Mouse (Mus musculus): ENCODE results near the gene Itpr3. TPM values are rescaled to one million over a fixed set of nuclear protein-coding genes. Genes with fewer than 3 reads are reported as not detected.
A peak's percentile ranks its signal among the peaks of the same experiment; 100 is the strongest.

Itpr3 gene
- polyA plus RNA-seq, 1 experiment, result 1.3 TPM

- no peak overlapping the region for H3K4me3 ChIP-seq (replicated peaks)
- peaks cover 26% of the 10 kb centered on the region for H3K27me3 ChIP-seq (replicated peaks)
- H3K36me3 ChIP-seq (replicated peaks; ENCODE audit: low read length), result peaks cover 60% of the 10 kb centered on the region
- peaks cover 16% of the 10 kb centered on the region for H3K9me3 ChIP-seq
- H3K4me1 ChIP-seq, result peaks cover 18% of the 10 kb centered on the region
- no peak for TF ChIP-seq GATA1 (IDR thresholded peaks at IDR 0.05; ENCODE audit: borderline replicate concordance, low read length)
- no peak for TF ChIP-seq FLI1 (IDR thresholded peaks at IDR 0.05; ENCODE audit: low read length)
These were observed 64.7 kb downstream of the Itpr3 start for GRCm38 (mm10) chr17:27121781-27122180.

GRCm38 (mm10) chr17:27122701-27123100, 65.6 kb downstream of the Itpr3 start:
- Histone ChIP-seq H3K4me3 (replicated peaks) (no peak overlapping the region), H3K36me3 (replicated peaks; ENCODE audit: low read length) (peaks cover 59% of the 10 kb centered on the region), H3K27me3 (replicated peaks) (peaks cover 22% of the 10 kb centered on the region), H3K9me3 (peaks cover 6% of the 10 kb centered on the region), H3K4me1 (peaks cover 21% of the 10 kb centered on the region)
- TF ChIP-seq FLI1 (IDR thresholded peaks at IDR 0.05; ENCODE audit: low read length), result no peak
- TF ChIP-seq GATA1 (IDR thresholded peaks at IDR 0.05; ENCODE audit: borderline replicate concordance, low read length), result no peak

GRCm38 (mm10) chr17:27123103-27123502, 66.0 kb downstream of the Itpr3 start:
- H3K36me3 ChIP-seq (replicated peaks; ENCODE audit: low read length), result peaks cover 58% of the 10 kb centered on the region
- peaks cover 21% of the 10 kb centered on the region for H3K4me1 ChIP-seq
- H3K4me3 ChIP-seq (replicated peaks), result no peak overlapping the region
- H3K27me3 ChIP-seq (replicated peaks), result peaks cover 19% of the 10 kb centered on the region
- peaks cover 3% of the 10 kb centered on the region; the same call in 1 of the 2 replicates for H3K9me3 ChIP-seq
- TF ChIP-seq FLI1 (IDR thresholded peaks at IDR 0.05; ENCODE audit: low read length) (no peak), GATA1 (IDR thresholded peaks at IDR 0.05; ENCODE audit: borderline replicate concordance, low read length) (no peak)

GRCm38 (mm10) chr17:27123813-27124375, 66.8 kb downstream of the Itpr3 start:
- Histone ChIP-seq H3K36me3 (replicated peaks; ENCODE audit: low read length) (peaks cover 62% of the 10 kb centered on the region), H3K4me1 (peaks cover 21% of the 10 kb centered on the region), H3K27me3 (replicated peaks) (peaks cover 15% of the 10 kb centered on the region), H3K9me3 (no peaks in the 10 kb centered on the region), H3K4me3 (replicated peaks) (no peak overlapping the region)
- TF ChIP-seq FLI1 (IDR thresholded peaks at IDR 0.05; ENCODE audit: low read length), result no peak
- TF ChIP-seq GATA1 (IDR thresholded peaks at IDR 0.05; ENCODE audit: borderline replicate concordance, low read length), result no peak

- H3K9me3 ChIP-seq, result no peaks in the 10 kb centered on the region
- H3K4me3 ChIP-seq (replicated peaks), result no peak overlapping the region
- H3K27me3 ChIP-seq (replicated peaks), result peaks cover 2% of the 10 kb centered on the region
- TF ChIP-seq GATA1 (IDR thresholded peaks at IDR 0.05; ENCODE audit: borderline replicate concordance, low read length) (no peak), FLI1 (IDR thresholded peaks at IDR 0.05; ENCODE audit: low read length) (no peak)
- peaks cover 74% of the 10 kb centered on the region for H3K36me3 ChIP-seq (replicated peaks; ENCODE audit: low read length)
- peaks cover 17% of the 10 kb centered on the region; the same call in 1 of the 2 replicates for H3K4me1 ChIP-seq
These were observed 68.1 kb downstream of the Itpr3 start for GRCm38 (mm10) chr17:27125185-27125584.

- Histone ChIP-seq H3K36me3 (replicated peaks; ENCODE audit: low read length) (peaks cover 76% of the 10 kb centered on the region), H3K9me3 (no peaks in the 10 kb centered on the region), H3K4me3 (replicated peaks) (no peak overlapping the region), H3K27me3 (replicated peaks) (peaks cover 2% of the 10 kb centered on the region), H3K4me1 (peaks cover 22% of the 10 kb centered on the region; the same call in 1 of the 2 replicates)
- TF ChIP-seq FLI1 (IDR thresholded peaks at IDR 0.05; ENCODE audit: low read length) (no peak), GATA1 (IDR thresholded peaks at IDR 0.05; ENCODE audit: borderline replicate concordance, low read length) (no peak)
These were observed 68.6 kb downstream of the Itpr3 start for GRCm38 (mm10) chr17:27125669-27126202.

GRCm38 (mm10) chr17:27126974-27127373, 69.9 kb downstream of the Itpr3 start:
- Histone ChIP-seq H3K36me3 (replicated peaks; ENCODE audit: low read length) (peaks cover 70% of the 10 kb centered on the region), H3K4me1 (peaks cover 33% of the 10 kb centered on the region), H3K4me3 (replicated peaks) (peak overlapping the region; percentile 29), H3K9me3 (no peaks in the 10 kb centered on the region), H3K27me3 (replicated peaks) (no peaks in the 10 kb centered on the region)
- TF ChIP-seq GATA1 (IDR thresholded peaks at IDR 0.05; ENCODE audit: borderline replicate concordance, low read length), result no peak
- no peak for TF ChIP-seq FLI1 (IDR thresholded peaks at IDR 0.05; ENCODE audit: low read length)

GRCm38 (mm10) chr17:27128189-27128588, 71.1 kb downstream of the Itpr3 start:
- H3K36me3 ChIP-seq (replicated peaks; ENCODE audit: low read length), result peaks cover 57% of the 10 kb centered on the region
- H3K4me1 ChIP-seq, result peaks cover 45% of the 10 kb centered on the region
- TF ChIP-seq FLI1 (IDR thresholded peaks at IDR 0.05; ENCODE audit: low read length), result no peak
- no peak for TF ChIP-seq GATA1 (IDR thresholded peaks at IDR 0.05; ENCODE audit: borderline replicate concordance, low read length)
- H3K9me3 ChIP-seq, result no peaks in the 10 kb centered on the region
- H3K27me3 ChIP-seq (replicated peaks), result no peaks in the 10 kb centered on the region
- no peak overlapping the region for H3K4me3 ChIP-seq (replicated peaks)

- Histone ChIP-seq H3K36me3 (replicated peaks; ENCODE audit: low read length) (peaks cover 46% of the 10 kb centered on the region), H3K4me3 (replicated peaks) (no peak overlapping the region), H3K4me1 (peaks cover 51% of the 10 kb centered on the region), H3K9me3 (no peaks in the 10 kb centered on the region), H3K27me3 (replicated peaks) (no peaks in the 10 kb centered on the region)
- TF ChIP-seq FLI1 (IDR thresholded peaks at IDR 0.05; ENCODE audit: low read length) (no peak), GATA1 (IDR thresholded peaks at IDR 0.05; ENCODE audit: borderline replicate concordance, low read length) (no peak)
These were observed 72.2 kb downstream of the Itpr3 start for GRCm38 (mm10) chr17:27129291-27129690.

GRCm38 (mm10) chr17:27129819-27130218, 72.7 kb downstream of the Itpr3 start:
- TF ChIP-seq GATA1 (IDR thresholded peaks at IDR 0.05; ENCODE audit: borderline replicate concordance, low read length) (no peak), FLI1 (IDR thresholded peaks at IDR 0.05; ENCODE audit: low read length) (no peak)
- no peaks in the 10 kb centered on the region for H3K9me3 ChIP-seq
- peaks cover 52% of the 10 kb centered on the region for H3K4me1 ChIP-seq
- H3K27me3 ChIP-seq (replicated peaks), result peaks cover 1% of the 10 kb centered on the region
- H3K4me3 ChIP-seq (replicated peaks), result no peak overlapping the region
- peaks cover 41% of the 10 kb centered on the region for H3K36me3 ChIP-seq (replicated peaks; ENCODE audit: low read length)
